Mouse (Mus musculus) CD4-positive, CD25-positive, alpha-beta regulatory T cell, adult 2 months (primary cell): ENCODE measurements around the gene Actl6b.

Source experiments
- DNase-seq: peaks from one replicate; pipeline ENCODE4 v3.0.0-alpha.2; 2012; ENCODE audit warnings: low read depth, low spot score

Actl6b gene

GRCm38 (mm10) chr5:137528247-137528968, 24.9 kb upstream of the Actl6b start:
- no peak for DNase-seq

- no peak for DNase-seq
Measured at GRCm38 (mm10) chr5:137529221-137529995, 23.9 kb upstream of the Actl6b start.

GRCm38 (mm10) chr5:137530075-137530474, 23.2 kb upstream of the Actl6b start:
- no peak for DNase-seq

GRCm38 (mm10) chr5:137530588-137531413, 22.5 kb upstream of the Actl6b start:
- peak; percentile 84 for DNase-seq

- DNase-seq: peak; percentile 58
Measured at GRCm38 (mm10) chr5:137531414-137532130, 21.7 kb upstream of the Actl6b start.

- peak; percentile 35 for DNase-seq
Measured at GRCm38 (mm10) chr5:137532131-137532807, 21.0 kb upstream of the Actl6b start.

GRCm38 (mm10) chr5:137532808-137533116, 20.6 kb upstream of the Actl6b start:
- no peak for DNase-seq

- DNase-seq: peak; percentile 98
Measured at GRCm38 (mm10) chr5:137533117-137533827, 20.0 kb upstream of the Actl6b start, which contains the start of the genes Epo and Gnb2. Epo (minus strand) TSS chr5:137533242. Gnb2 (minus strand) TSS chr5:137533510.

- no peak for DNase-seq
Measured at GRCm38 (mm10) chr5:137534762-137535161, 18.6 kb upstream of the Actl6b start.

GRCm38 (mm10) chr5:137535318-137535717, 18.0 kb upstream of the Actl6b start:
- no peak for DNase-seq

- no peak for DNase-seq
Measured at GRCm38 (mm10) chr5:137537461-137537860, 15.9 kb upstream of the Actl6b start.

GRCm38 (mm10) chr5:137539291-137539801, 14.0 kb upstream of the Actl6b start:
- no peak for DNase-seq

GRCm38 (mm10) chr5:137540991-137541390, 12.3 kb upstream of the Actl6b start:
- DNase-seq: no peak

GRCm38 (mm10) chr5:137541768-137542540, 11.4 kb upstream of the Actl6b start:
- no peak for DNase-seq

GRCm38 (mm10) chr5:137544926-137545325, 8.4 kb upstream of the Actl6b start:
- no peak for DNase-seq

- DNase-seq: no peak
Measured at GRCm38 (mm10) chr5:137545596-137545995, 7.7 kb upstream of the Actl6b start.

- no peak for DNase-seq
Measured at GRCm38 (mm10) chr5:137549840-137550239, 3.5 kb upstream of the Actl6b start.

GRCm38 (mm10) chr5:137551119-137551518, 2.2 kb upstream of the Actl6b start:
- peak; percentile 54 for DNase-seq

- no peak for DNase-seq
Measured at GRCm38 (mm10) chr5:137553000-137553399, 317 bp upstream of the Actl6b start.
